Mouse (Mus musculus): ENCODE results near the gene Gm14434.
"Not testable (repeated sequence)": the region's sequence is repeated elsewhere in the genome, so short reads cannot be mapped to it uniquely, and the experiment has no call there.

Gm14434 gene

DNA sequence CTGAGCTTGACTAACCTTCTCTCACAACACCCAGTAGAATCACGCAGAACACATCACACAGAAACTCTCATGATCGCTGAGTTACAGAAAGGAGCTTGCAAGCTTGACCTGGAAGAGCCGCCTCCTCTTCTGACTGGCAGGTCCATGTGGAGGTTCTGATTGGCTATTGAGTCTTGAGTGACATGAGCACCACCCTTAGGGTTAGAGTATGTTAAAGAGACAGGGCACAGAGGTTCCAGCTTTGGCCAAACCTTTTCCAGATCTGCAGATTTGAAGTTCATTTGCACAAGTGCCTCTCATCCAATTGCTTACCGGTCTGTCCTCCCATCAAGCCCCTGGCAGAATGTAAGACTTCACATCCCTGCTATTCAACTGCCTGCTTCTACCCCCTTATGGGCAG, at the start of gene Gm14434:
TSS of gene Gm14434 (minus strand) at position 101 of the 400 bp plus-strand sequence.
- not testable (repeated sequence) for DNase-seq (ENCODE audit: low spot score in 2 of 2)

DNA sequence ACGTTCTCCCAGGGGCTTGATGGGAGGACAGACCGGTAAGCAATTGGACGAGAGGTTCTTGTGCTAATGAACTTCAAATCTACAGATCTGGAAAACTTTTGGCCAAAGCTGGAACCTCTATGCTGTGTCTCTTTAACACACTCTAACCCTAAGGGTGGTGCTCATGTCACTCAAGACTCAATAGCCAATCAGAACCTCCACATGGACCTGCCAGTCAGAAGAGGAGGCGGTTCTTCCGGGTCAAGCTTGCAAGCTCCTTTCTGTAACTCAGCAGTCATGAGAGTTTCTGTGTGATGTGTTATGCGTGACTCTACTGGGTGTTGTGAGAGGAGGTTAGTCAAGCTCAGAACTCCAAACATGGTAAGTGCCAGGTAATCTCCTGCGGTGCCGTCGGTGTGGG, 34.2 kb upstream of the Gm14434 start, which contains the start of gene Zfp967:
TSS of gene Zfp967 (plus strand) at position 301 of the 400 bp plus-strand sequence.
- DNase-seq (ENCODE audit: low spot score in 2 of 2): not testable (repeated sequence)

DNA sequence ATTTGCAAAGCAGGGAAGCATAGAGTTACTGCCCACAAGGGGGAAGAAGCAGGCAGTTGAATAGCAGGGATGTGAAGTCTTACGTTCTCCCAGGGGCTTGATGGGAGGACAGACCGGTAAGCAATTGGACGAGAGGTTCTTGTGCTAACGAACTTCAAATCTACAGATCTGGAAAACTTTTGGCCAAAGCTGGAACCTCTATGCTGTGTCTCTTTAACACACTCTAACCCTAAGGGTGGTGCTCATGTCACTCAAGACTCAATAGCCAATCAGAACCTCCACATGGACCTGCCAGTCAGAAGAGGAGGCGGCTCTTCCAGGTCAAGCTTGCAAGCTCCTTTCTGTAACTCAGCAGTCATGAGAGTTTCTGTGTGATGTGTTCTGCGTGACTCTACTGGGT, 63.3 kb downstream of the Gm14434 start, which contains the start of gene Gm14435:
TSS of gene Gm14435 (plus strand) at position 301 of the 400 bp plus-strand sequence.
- not testable (repeated sequence) for DNase-seq (ENCODE audit: low spot score in 2 of 2)

Data from frontal cortex, postnatal 25 days (tissue).